Mouse (Mus musculus) MEL (cell line): Measurements from ENCODE around the gene Col8a2. TPM values are rescaled to one million over a fixed set of nuclear protein-coding genes. Genes with fewer than 3 reads are reported as not detected.

ENCODE experiments used
- DNase-seq: peaks from one replicate; pipeline ENCODE4 v3.0.0; 2011; ENCODE audit warnings: low read depth, low spot score
- H3K27ac ChIP-seq: 2 replicates; pipeline ENCODE4 v1.5.1; 2012; ENCODE audit warnings: low read depth, mild to moderate bottlenecking, control low read depth, low read length, moderate library complexity; ENCODE audit not compliant: control insufficient read depth
- H3K27me3 ChIP-seq, 2 experiments: fragments of 150-350 bp in 1 of 2; sonication (generic) in 1 of 2; 2 replicates each; pipeline ENCODE4 v1.6.1; 2012; ENCODE audit warnings: low read length in 2 of 2, mild to moderate bottlenecking in 2 of 2, improper control_type of control experiment in 1 of 2, moderate library complexity in 1 of 2; ENCODE audit not compliant: insufficient read depth in 2 of 2, control insufficient read depth in 1 of 2
- H3K36me3 ChIP-seq, 2 experiments: 2 replicates each; pipeline ENCODE4 v1.6.1; 2012 to 2014; ENCODE audit warnings: low read length in 2 of 2, improper control_type of control experiment in 1 of 2, inconsistent platforms in 1 of 2, mild to moderate bottlenecking in 1 of 2; ENCODE audit not compliant: insufficient read depth in 2 of 2, control insufficient read depth in 1 of 2
- H3K4me1 ChIP-seq, 2 experiments: fragments of 150-350 bp in 1 of 2; sonication (generic) in 1 of 2; 2 replicates each; pipeline ENCODE4 v1.6.1; 2012; ENCODE audit warnings: low read length in 2 of 2, improper control_type of control experiment in 1 of 2, mild to moderate bottlenecking in 1 of 2; ENCODE audit not compliant: insufficient read depth in 2 of 2, control insufficient read depth in 1 of 2
- H3K4me3 ChIP-seq, 2 experiments: fragments of 150-350 bp in 1 of 2; sonication (generic) in 1 of 2; 2 replicates each; pipeline ENCODE4 v1.5.1; 2012; ENCODE audit warnings: low read depth in 2 of 2, low read length in 2 of 2, mild to moderate bottlenecking in 2 of 2, moderate library complexity in 2 of 2, control low read depth in 1 of 2, improper control_type of control experiment in 1 of 2; ENCODE audit not compliant: control insufficient read depth in 1 of 2, insufficient read depth in 1 of 2
- H3K79me2 ChIP-seq: 2 replicates; pipeline ENCODE4 v1.6.1; 2012; ENCODE audit warnings: mild to moderate bottlenecking, low read length, moderate library complexity; ENCODE audit not compliant: control insufficient read depth, poor library complexity, insufficient read depth
- H3K9ac ChIP-seq: 2 replicates; pipeline ENCODE4 v1.6.1; 2012; ENCODE audit warnings: low read depth, mild to moderate bottlenecking, control low read depth, low read length, moderate library complexity; ENCODE audit not compliant: control insufficient read depth, poor library complexity, severe bottlenecking
- H3K9me3 ChIP-seq: fragments of 150-350 bp; sonication (generic); replicated peaks from 2 replicates; pipeline ENCODE4 v1.6.1; 2012; ENCODE audit warnings: mild to moderate bottlenecking, low read length, improper control_type of control experiment, moderate library complexity; ENCODE audit not compliant: insufficient read depth
- CHD2 ChIP-seq: IDR thresholded peaks from 2 replicates; pipeline ENCODE4 v1.6.1; 2011; ENCODE audit warnings: low read length, improper control_type of control experiment
- CTCF ChIP-seq, 3 experiments: IDR thresholded peaks in 2 of 3; conservative IDR thresholded peaks in 1 of 3; 2 replicates each; pipeline ENCODE4 v1.5.1; 2011 to 2012; ENCODE audit warnings: low read length in 3 of 3, low read depth in 2 of 3, mild to moderate bottlenecking in 2 of 3, improper control_type of control experiment in 1 of 3, inconsistent platforms in 1 of 3, mixed read lengths in 1 of 3, moderate library complexity in 1 of 3; ENCODE audit not compliant: control insufficient read depth in 1 of 3, insufficient read depth in 1 of 3, poor library complexity in 1 of 3, severe bottlenecking in 1 of 3
- E2F4 ChIP-seq: IDR thresholded peaks from 2 replicates; pipeline ENCODE4 v1.6.1; 2011; ENCODE audit warnings: low read depth, low read length, improper control_type of control experiment, borderline replicate concordance
- ETS1 ChIP-seq: IDR thresholded peaks from 2 replicates; pipeline ENCODE4 v1.6.1; 2012; ENCODE audit warnings: low read depth, mild to moderate bottlenecking, inconsistent platforms, low read length, improper control_type of control experiment, moderate library complexity
- GABPA ChIP-seq: IDR thresholded peaks from 2 replicates; pipeline ENCODE4 v1.6.1; 2012; ENCODE audit warnings: low read depth, mild to moderate bottlenecking, inconsistent platforms, low read length, improper control_type of control experiment, moderate library complexity
- GATA1 ChIP-seq: IDR thresholded peaks from 2 replicates; pipeline ENCODE4 v1.6.1; 2011; ENCODE audit warnings: low read depth, low read length, improper control_type of control experiment
- JUND ChIP-seq: IDR thresholded peaks from 2 replicates; pipeline ENCODE4 v1.6.1; 2011; ENCODE audit warnings: low read depth, mild to moderate bottlenecking, improper control_type of control experiment, low read length
- KAT2A ChIP-seq: conservative IDR thresholded peaks from 2 replicates; pipeline ENCODE4 v1.6.1; 2012; ENCODE audit warnings: low read depth, low read length, improper control_type of control experiment, inconsistent platforms
- MAFK ChIP-seq: IDR thresholded peaks from 2 replicates; pipeline ENCODE4 v1.6.1; 2011; ENCODE audit warnings: low read depth, mild to moderate bottlenecking, low read length, improper control_type of control experiment, borderline replicate concordance
- MAX ChIP-seq: IDR thresholded peaks from 2 replicates; pipeline ENCODE4 v1.6.1; 2011; ENCODE audit warnings: low read length, improper control_type of control experiment
- MAZ ChIP-seq: IDR thresholded peaks from 2 replicates; pipeline ENCODE4 v1.6.1; 2012; ENCODE audit warnings: low read depth, mild to moderate bottlenecking, inconsistent platforms, low read length, improper control_type of control experiment
- MEF2A ChIP-seq: IDR thresholded peaks from 2 replicates; pipeline ENCODE4 v1.6.1; 2014; ENCODE audit warnings: low read depth, mild to moderate bottlenecking, inconsistent platforms, low read length, improper control_type of control experiment; ENCODE audit not compliant: poor library complexity, insufficient replicate concordance, severe bottlenecking; ENCODE audit errors: extremely low read depth
- MXI1 ChIP-seq: IDR thresholded peaks from 2 replicates; pipeline ENCODE4 v1.6.1; 2011; ENCODE audit warnings: mild to moderate bottlenecking, low read depth, low read length, improper control_type of control experiment
- MYB ChIP-seq: IDR thresholded peaks from 2 replicates; pipeline ENCODE4 v1.6.1; 2011; ENCODE audit warnings: mild to moderate bottlenecking, low read depth, low read length, improper control_type of control experiment
- MYC ChIP-seq: IDR thresholded peaks from 2 replicates; pipeline ENCODE4 v1.6.1; 2011; ENCODE audit warnings: low read depth, mild to moderate bottlenecking, low read length, improper control_type of control experiment, moderate library complexity
- NELFE ChIP-seq: IDR thresholded peaks from 2 replicates; pipeline ENCODE4 v1.6.1; 2011; ENCODE audit warnings: low read depth, low read length, improper control_type of control experiment
- NRF1 ChIP-seq: IDR thresholded peaks from 2 replicates; pipeline ENCODE4 v1.6.1; 2014; ENCODE audit warnings: low read depth, mild to moderate bottlenecking, inconsistent platforms, low read length, improper control_type of control experiment, moderate library complexity; ENCODE audit not compliant: poor library complexity, insufficient read depth, severe bottlenecking
- POLR2AphosphoS2 ChIP-seq: IDR thresholded peaks from 2 replicates; pipeline ENCODE4 v1.6.1; 2011; ENCODE audit warnings: low read length, improper control_type of control experiment
- POLR2AphosphoS5 ChIP-seq: IDR thresholded peaks from 2 replicates; pipeline ENCODE4 v1.6.1; 2012; ENCODE audit warnings: low read depth, borderline replicate concordance, mild to moderate bottlenecking, inconsistent platforms, low read length, moderate library complexity, mixed read lengths
- RAD21 ChIP-seq: IDR thresholded peaks from 2 replicates; pipeline ENCODE4 v1.6.1; 2011; ENCODE audit warnings: mild to moderate bottlenecking, low read depth, low read length, improper control_type of control experiment
- RCOR1 ChIP-seq: IDR thresholded peaks from 2 replicates; pipeline ENCODE4 v1.6.1; 2012; ENCODE audit warnings: low read depth, mild to moderate bottlenecking, inconsistent platforms, low read length, improper control_type of control experiment
- SIN3A ChIP-seq: IDR thresholded peaks from 2 replicates; pipeline ENCODE4 v1.6.1; 2012; ENCODE audit warnings: low read length, improper control_type of control experiment, inconsistent platforms
- SMC3 ChIP-seq: IDR thresholded peaks from 2 replicates; pipeline ENCODE4 v1.6.1; 2011; ENCODE audit warnings: low read depth, low read length, improper control_type of control experiment
- TAL1 ChIP-seq: IDR thresholded peaks from 2 replicates; pipeline ENCODE4 v1.6.1; 2012; ENCODE audit warnings: mild to moderate bottlenecking, inconsistent platforms, low read length, moderate library complexity, mixed read lengths
- TBP ChIP-seq: IDR thresholded peaks from 2 replicates; pipeline ENCODE4 v1.8.0; 2011; ENCODE audit warnings: low read depth, low read length, improper control_type of control experiment
- TCF12 ChIP-seq: IDR thresholded peaks from 2 replicates; pipeline ENCODE4 v1.6.1; 2014; ENCODE audit warnings: low read depth, mild to moderate bottlenecking, inconsistent platforms, low read length, improper control_type of control experiment, moderate library complexity
- USF1 ChIP-seq: IDR thresholded peaks from 2 replicates; pipeline ENCODE4 v1.6.1; 2014; ENCODE audit warnings: low read depth, mild to moderate bottlenecking, inconsistent platforms, low read length, improper control_type of control experiment, moderate library complexity
- USF2 ChIP-seq, 2 experiments: IDR thresholded peaks; 2 replicates each; pipeline ENCODE4 v1.6.1; 2011 to 2012; ENCODE audit warnings: improper control_type of control experiment in 2 of 2, low read length in 2 of 2, borderline replicate concordance in 1 of 2, inconsistent platforms in 1 of 2, low read depth in 1 of 2, mild to moderate bottlenecking in 1 of 2; ENCODE audit not compliant: insufficient read depth in 1 of 2
- ZC3H11A ChIP-seq: IDR thresholded peaks from 2 replicates; pipeline ENCODE4 v1.6.1; 2012; ENCODE audit warnings: low read depth, mild to moderate bottlenecking, inconsistent platforms, low read length, improper control_type of control experiment
- ZMIZ1 ChIP-seq: IDR thresholded peaks from 2 replicates; pipeline ENCODE4 v1.6.1; 2012; ENCODE audit warnings: low read depth, mild to moderate bottlenecking, inconsistent platforms, low read length, improper control_type of control experiment, moderate library complexity
- ZNF384 ChIP-seq: IDR thresholded peaks from 2 replicates; pipeline ENCODE4 v1.6.1; 2012; ENCODE audit warnings: low read depth, mild to moderate bottlenecking, inconsistent platforms, low read length, improper control_type of control experiment
- polyA plus RNA-seq, 2 experiments: library from polyadenylated mRNA; stranded (reverse) in 1 of 2; unstranded in 1 of 2; fragments of >175 nt in 1 of 2; fragments of >200 nt in 1 of 2; gene quantifications; 2 replicates each; pipeline versions ENCODE4 v1.2.1 to v1.2.4; 2012; ENCODE audit warnings: low replicate concordance in 2 of 2, low read depth in 1 of 2; ENCODE audit not compliant: insufficient read length in 2 of 2, insufficient read depth in 1 of 2, missing spikeins in 1 of 2
- total RNA-seq: library from RNA; depleted of rRNA; stranded (reverse); fragments of 300-350 nt; gene quantifications from 2 replicates; pipeline ENCODE4 v1.2.3, GENCODE M21; 2012; rRNA removed

Gene Col8a2
- not detected in 2 replicates for total RNA-seq
- polyA plus RNA-seq = not detected

- Histone ChIP-seq H3K9ac (no peak within 1 kb of the TSS), H3K27me3 (0 out of 4 replicates have a peak, but pooled peaks cover 0 to 2% of the 10 kb centered on the region in 2 experiments), H3K9me3 (no peaks in the 10 kb centered on the region), H3K27ac (no peak within 1 kb of the TSS), H3K4me3 (no peak within 1 kb of the TSS), H3K36me3 (no peaks in the 10 kb centered on the region; a peak in 1 of 4 replicates), H3K79me2 (no peaks in the 10 kb centered on the region), H3K4me1 (peaks cover 0 to 6% of the 10 kb centered on the region in 2 experiments; a peak in 3 of 4 replicates)
- no peak for TF ChIP-seq NRF1
- TF ChIP-seq JUND = no peak
- TF ChIP-seq SIN3A = no peak
- no peak for TF ChIP-seq ZC3H11A
- no peak for TF ChIP-seq ZMIZ1
- TF ChIP-seq MYB = no peak
- TF ChIP-seq SMC3 = no peak
- no peak for TF ChIP-seq MAFK
- TF ChIP-seq RCOR1 = no peak
- no peak for TF ChIP-seq USF1
- TF ChIP-seq TCF12 = no peak
- TF ChIP-seq KAT2A = no peak
- no peak for TF ChIP-seq USF2 (IDR thresholded peaks at IDR 0.05; ENCODE audit: borderline replicate concordance in 1 of 2, insufficient read depth in 1 of 2, low read depth in 1 of 2, low read length in 2 of 2)
- TF ChIP-seq POLR2AphosphoS2 = no peak
- no peak for TF ChIP-seq CTCF (IDR thresholded peaks at IDR 0.05 in 2 of 3, conservative IDR thresholded peaks at IDR 0.05 in 1 of 3; ENCODE audit: control insufficient read depth in 1 of 3, insufficient read depth in 1 of 3, low read depth in 2 of 3, low read length in 3 of 3, poor library complexity in 1 of 3, severe bottlenecking in 1 of 3)
- no peak for TF ChIP-seq POLR2AphosphoS5
- TF ChIP-seq GATA1 = no peak
- no peak for TF ChIP-seq MXI1
- TF ChIP-seq MAZ = no peak
- TF ChIP-seq ZNF384 = no peak
- no peak for DNase-seq
Observed at GRCm38 (mm10) chr4:126286492-126286891, at the start of gene Col8a2. Col8a2 (plus strand) TSS chr4:126286793.

DNA sequence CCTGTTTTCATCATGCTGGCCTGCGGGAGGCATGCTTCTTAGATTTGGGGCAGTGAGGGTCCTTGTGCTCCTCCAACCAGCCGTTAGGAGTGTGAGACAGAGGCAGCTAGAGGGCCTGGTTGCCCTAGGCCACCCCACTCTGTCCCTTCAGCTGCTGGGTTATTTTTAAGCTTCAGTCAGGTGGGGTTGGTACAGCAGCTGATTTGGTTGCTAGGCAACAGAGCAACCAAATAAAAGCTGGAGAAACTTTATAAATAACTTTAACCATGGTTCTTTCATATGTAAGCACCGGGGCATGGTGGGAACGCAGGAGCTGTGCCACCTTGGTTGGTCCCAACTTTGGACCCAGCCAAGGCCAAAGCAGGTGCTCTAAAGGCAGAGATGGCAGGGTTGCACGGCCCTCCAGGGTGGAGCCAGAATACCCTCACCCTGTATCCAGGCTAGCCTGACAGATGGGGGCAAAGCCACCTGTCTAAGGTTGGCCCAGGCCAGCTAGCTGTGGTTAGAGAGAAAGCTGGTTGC, 48.8 kb upstream of the Col8a2 start:
- H3K4me3 ChIP-seq = no peak overlapping the region
- no peak for TF ChIP-seq SIN3A
- TF ChIP-seq NELFE = no peak
- TF ChIP-seq ZNF384 = no peak
- no peak for TF ChIP-seq TAL1
- TF ChIP-seq ETS1 = no peak
- TF ChIP-seq MYC = no peak
- no peak for TF ChIP-seq GABPA
- no peak for TF ChIP-seq MAFK
- no peak for TF ChIP-seq RCOR1
- no peak for TF ChIP-seq E2F4
- no peak for TF ChIP-seq CHD2
- no peak for TF ChIP-seq MEF2A
- TF ChIP-seq USF2 (IDR thresholded peaks at IDR 0.05; ENCODE audit: borderline replicate concordance in 1 of 2, insufficient read depth in 1 of 2, low read depth in 1 of 2, low read length in 2 of 2) = no peak
- no peak for TF ChIP-seq MAX
- TF ChIP-seq ZMIZ1 = no peak
- no peak for TF ChIP-seq RAD21
- no peak for TF ChIP-seq TBP
- no peak for TF ChIP-seq MYB
- no peaks in the 10 kb centered on the region for H3K79me2 ChIP-seq
- no peak overlapping the region for H3K27ac ChIP-seq
- peaks cover 0 to 5% of the 10 kb centered on the region in 2 experiments; a peak in 2 of 4 replicates for H3K4me1 ChIP-seq
- DNase-seq = no peak
- H3K9ac ChIP-seq = no peak overlapping the region
- no peaks in the 10 kb centered on the region for H3K9me3 ChIP-seq
- no peaks in the 10 kb centered on the region for H3K27me3 ChIP-seq
- peaks cover 0 to 4% of the 10 kb centered on the region in 2 experiments; a peak in 3 of 4 replicates for H3K36me3 ChIP-seq
